Mouse (Mus musculus) MEL (cell line): ENCODE data around the gene Gria1. TPM values are rescaled to one million over a fixed set of nuclear protein-coding genes. Genes with fewer than 3 reads are reported as not detected.

Experiments used
- DNase-seq: peaks from one replicate; pipeline ENCODE4 v3.0.0; 2011; ENCODE audit warnings: low read depth, low spot score
- H3K27ac ChIP-seq: 2 replicates; pipeline ENCODE4 v1.5.1; 2012; ENCODE audit warnings: low read depth, mild to moderate bottlenecking, control low read depth, low read length, moderate library complexity; ENCODE audit not compliant: control insufficient read depth
- H3K27me3 ChIP-seq, 2 experiments: fragments of 150-350 bp in 1 of 2; sonication (generic) in 1 of 2; 2 replicates each; pipeline ENCODE4 v1.6.1; 2012; ENCODE audit warnings: low read length in 2 of 2, mild to moderate bottlenecking in 2 of 2, improper control_type of control experiment in 1 of 2, moderate library complexity in 1 of 2; ENCODE audit not compliant: insufficient read depth in 2 of 2, control insufficient read depth in 1 of 2
- H3K36me3 ChIP-seq, 2 experiments: 2 replicates each; pipeline ENCODE4 v1.6.1; 2012 to 2014; ENCODE audit warnings: low read length in 2 of 2, improper control_type of control experiment in 1 of 2, inconsistent platforms in 1 of 2, mild to moderate bottlenecking in 1 of 2; ENCODE audit not compliant: insufficient read depth in 2 of 2, control insufficient read depth in 1 of 2
- H3K4me1 ChIP-seq, 2 experiments: fragments of 150-350 bp in 1 of 2; sonication (generic) in 1 of 2; 2 replicates each; pipeline ENCODE4 v1.6.1; 2012; ENCODE audit warnings: low read length in 2 of 2, improper control_type of control experiment in 1 of 2, mild to moderate bottlenecking in 1 of 2; ENCODE audit not compliant: insufficient read depth in 2 of 2, control insufficient read depth in 1 of 2
- H3K4me3 ChIP-seq, 2 experiments: fragments of 150-350 bp in 1 of 2; sonication (generic) in 1 of 2; 2 replicates each; pipeline ENCODE4 v1.5.1; 2012; ENCODE audit warnings: low read depth in 2 of 2, low read length in 2 of 2, mild to moderate bottlenecking in 2 of 2, moderate library complexity in 2 of 2, control low read depth in 1 of 2, improper control_type of control experiment in 1 of 2; ENCODE audit not compliant: control insufficient read depth in 1 of 2, insufficient read depth in 1 of 2
- H3K79me2 ChIP-seq: 2 replicates; pipeline ENCODE4 v1.6.1; 2012; ENCODE audit warnings: mild to moderate bottlenecking, low read length, moderate library complexity; ENCODE audit not compliant: control insufficient read depth, poor library complexity, insufficient read depth
- H3K9ac ChIP-seq: 2 replicates; pipeline ENCODE4 v1.6.1; 2012; ENCODE audit warnings: low read depth, mild to moderate bottlenecking, control low read depth, low read length, moderate library complexity; ENCODE audit not compliant: control insufficient read depth, poor library complexity, severe bottlenecking
- H3K9me3 ChIP-seq: fragments of 150-350 bp; sonication (generic); replicated peaks from 2 replicates; pipeline ENCODE4 v1.6.1; 2012; ENCODE audit warnings: mild to moderate bottlenecking, low read length, improper control_type of control experiment, moderate library complexity; ENCODE audit not compliant: insufficient read depth
- CHD2 ChIP-seq: IDR thresholded peaks from 2 replicates; pipeline ENCODE4 v1.6.1; 2011; ENCODE audit warnings: low read length, improper control_type of control experiment
- E2F4 ChIP-seq: IDR thresholded peaks from 2 replicates; pipeline ENCODE4 v1.6.1; 2011; ENCODE audit warnings: low read depth, low read length, improper control_type of control experiment, borderline replicate concordance
- ELF1 ChIP-seq: IDR thresholded peaks from 2 replicates; pipeline ENCODE4 v1.6.1; 2014; ENCODE audit warnings: low read depth, mild to moderate bottlenecking, inconsistent platforms, low read length, improper control_type of control experiment, moderate library complexity
- EP300 ChIP-seq, 2 experiments: IDR thresholded peaks; 2 replicates each; pipeline ENCODE4 v1.6.1; 2011; ENCODE audit warnings: improper control_type of control experiment in 2 of 2, low read length in 2 of 2, low read depth in 1 of 2, mild to moderate bottlenecking in 1 of 2
- GABPA ChIP-seq: IDR thresholded peaks from 2 replicates; pipeline ENCODE4 v1.6.1; 2012; ENCODE audit warnings: low read depth, mild to moderate bottlenecking, inconsistent platforms, low read length, improper control_type of control experiment, moderate library complexity
- HCFC1 ChIP-seq: IDR thresholded peaks from 2 replicates; pipeline ENCODE4 v1.6.1; 2012; ENCODE audit warnings: low read depth, mild to moderate bottlenecking, inconsistent platforms, low read length, improper control_type of control experiment, moderate library complexity
- MEF2A ChIP-seq: IDR thresholded peaks from 2 replicates; pipeline ENCODE4 v1.6.1; 2014; ENCODE audit warnings: low read depth, mild to moderate bottlenecking, inconsistent platforms, low read length, improper control_type of control experiment; ENCODE audit not compliant: poor library complexity, insufficient replicate concordance, severe bottlenecking; ENCODE audit errors: extremely low read depth
- MYB ChIP-seq: IDR thresholded peaks from 2 replicates; pipeline ENCODE4 v1.6.1; 2011; ENCODE audit warnings: mild to moderate bottlenecking, low read depth, low read length, improper control_type of control experiment
- MYC ChIP-seq: IDR thresholded peaks from 2 replicates; pipeline ENCODE4 v1.6.1; 2011; ENCODE audit warnings: low read depth, mild to moderate bottlenecking, low read length, improper control_type of control experiment, moderate library complexity
- NRF1 ChIP-seq: IDR thresholded peaks from 2 replicates; pipeline ENCODE4 v1.6.1; 2014; ENCODE audit warnings: low read depth, mild to moderate bottlenecking, inconsistent platforms, low read length, improper control_type of control experiment, moderate library complexity; ENCODE audit not compliant: poor library complexity, insufficient read depth, severe bottlenecking
- POLR2AphosphoS5 ChIP-seq: IDR thresholded peaks from 2 replicates; pipeline ENCODE4 v1.6.1; 2012; ENCODE audit warnings: low read depth, borderline replicate concordance, mild to moderate bottlenecking, inconsistent platforms, low read length, moderate library complexity, mixed read lengths
- RAD21 ChIP-seq: IDR thresholded peaks from 2 replicates; pipeline ENCODE4 v1.6.1; 2011; ENCODE audit warnings: mild to moderate bottlenecking, low read depth, low read length, improper control_type of control experiment
- RCOR1 ChIP-seq: IDR thresholded peaks from 2 replicates; pipeline ENCODE4 v1.6.1; 2012; ENCODE audit warnings: low read depth, mild to moderate bottlenecking, inconsistent platforms, low read length, improper control_type of control experiment
- SIN3A ChIP-seq: IDR thresholded peaks from 2 replicates; pipeline ENCODE4 v1.6.1; 2012; ENCODE audit warnings: low read length, improper control_type of control experiment, inconsistent platforms
- TAL1 ChIP-seq: IDR thresholded peaks from 2 replicates; pipeline ENCODE4 v1.6.1; 2012; ENCODE audit warnings: mild to moderate bottlenecking, inconsistent platforms, low read length, moderate library complexity, mixed read lengths
- TBP ChIP-seq: IDR thresholded peaks from 2 replicates; pipeline ENCODE4 v1.8.0; 2011; ENCODE audit warnings: low read depth, low read length, improper control_type of control experiment
- polyA plus RNA-seq, 2 experiments: library from polyadenylated mRNA; stranded (reverse) in 1 of 2; unstranded in 1 of 2; fragments of >175 nt in 1 of 2; fragments of >200 nt in 1 of 2; gene quantifications; 2 replicates each; pipeline versions ENCODE4 v1.2.1 to v1.2.4; 2012; ENCODE audit warnings: low replicate concordance in 2 of 2, low read depth in 1 of 2; ENCODE audit not compliant: insufficient read length in 2 of 2, insufficient read depth in 1 of 2, missing spikeins in 1 of 2
- total RNA-seq: library from RNA; depleted of rRNA; stranded (reverse); fragments of 300-350 nt; gene quantifications from 2 replicates; pipeline ENCODE4 v1.2.3, GENCODE M21; 2012

Gria1 gene
- total and polyA plus RNA-seq, 3 experiments, result not detected

- TF ChIP-seq POLR2AphosphoS5 (no peak), NRF1 (no peak), HCFC1 (no peak)
These were observed 165.4 kb downstream of the Gria1 start (continued) for GRCm38 (mm10) chr11:57176552-57176951.

- TF ChIP-seq MYB, result no peak
- no peak for TF ChIP-seq E2F4
- no peak for TF ChIP-seq MEF2A
- no peak for TF ChIP-seq EP300 (IDR thresholded peaks at IDR 0.05; ENCODE audit: low read depth in 1 of 2, low read length in 2 of 2)
- no peak for TF ChIP-seq GABPA
- TF ChIP-seq MYC, result no peak
- TF ChIP-seq RCOR1, result no peak
- TF ChIP-seq CHD2, result no peak
- Histone ChIP-seq H3K9ac (no peak overlapping the region), H3K27me3 (no peaks in the 10 kb centered on the region; a peak in 1 of 4 replicates), H3K27ac (no peak overlapping the region), H3K4me1 (no peaks in the 10 kb centered on the region), H3K36me3 (no peaks in the 10 kb centered on the region), H3K9me3 (no peaks in the 10 kb centered on the region), H3K79me2 (no peaks in the 10 kb centered on the region), H3K4me3 (no peak overlapping the region)
- no peak for DNase-seq
These were observed 173.0 kb downstream of the Gria1 start for GRCm38 (mm10) chr11:57184216-57184615.

GRCm38 (mm10) chr11:57185110-57185509 is 173.9 kb downstream of the Gria1 start:
- H3K4me1 ChIP-seq, result no peaks in the 10 kb centered on the region
- no peak overlapping the region for H3K9ac ChIP-seq
- no peak overlapping the region for H3K4me3 ChIP-seq
- H3K27ac ChIP-seq, result no peak overlapping the region
- no peak for TF ChIP-seq SIN3A
- TF ChIP-seq TAL1, result no peak
- TF ChIP-seq ELF1, result no peak
- no peak for TF ChIP-seq TBP
- TF ChIP-seq RAD21, result no peak
- H3K36me3 ChIP-seq, result no peaks in the 10 kb centered on the region
- no peaks in the 10 kb centered on the region for H3K9me3 ChIP-seq
- H3K27me3 ChIP-seq, result no peaks in the 10 kb centered on the region; a peak in 1 of 4 replicates
- DNase-seq, result no peak
- no peaks in the 10 kb centered on the region for H3K79me2 ChIP-seq
